Mouse (Mus musculus) ES-E14 (cell line): Measurements from ENCODE around the gene Gm28308. TPM values are rescaled to one million over a fixed set of nuclear protein-coding genes. Genes with fewer than 3 reads are reported as not detected.

Experiments
- DNase-seq: peaks from one replicate; pipeline ENCODE4 v3.0.0-alpha.2; 2013; ENCODE audit warnings: low read depth, low spot score
- H3K27ac ChIP-seq: 2 replicates; pipeline ENCODE4 v1.5.1; 2012; ENCODE audit warnings: low read depth, mild to moderate bottlenecking, low read length, moderate library complexity, mixed read lengths; ENCODE audit not compliant: poor library complexity, insufficient read depth, severe bottlenecking
- H3K36me3 ChIP-seq: 2 replicates; pipeline ENCODE4 v1.6.1; 2012; ENCODE audit warnings: mild to moderate bottlenecking, low read length, moderate library complexity, mixed read lengths; ENCODE audit not compliant: control insufficient read depth, poor library complexity, insufficient read depth, severe bottlenecking
- H3K4me1 ChIP-seq, 2 experiments: fragments of 150-350 bp in 1 of 2; sonication (generic) in 1 of 2; 2 replicates each; pipeline ENCODE4 v1.6.1; 2012; ENCODE audit warnings: low read length in 2 of 2, mild to moderate bottlenecking in 1 of 2, mixed read lengths in 1 of 2; ENCODE audit not compliant: control insufficient read depth in 2 of 2, insufficient read depth in 2 of 2, poor library complexity in 1 of 2
- H3K4me3 ChIP-seq, 2 experiments: fragments of 150-350 bp in 1 of 2; sonication (generic) in 1 of 2; 2 replicates each; pipeline ENCODE4 v1.5.1; 2012; ENCODE audit warnings: low read length in 2 of 2, low read depth in 1 of 2, mild to moderate bottlenecking in 1 of 2, mixed read lengths in 1 of 2; ENCODE audit not compliant: insufficient read depth in 1 of 2, poor library complexity in 1 of 2, severe bottlenecking in 1 of 2
- H3K9ac ChIP-seq: 2 replicates; pipeline ENCODE4 v1.6.1; 2012; ENCODE audit warnings: low read depth, mild to moderate bottlenecking, low read length, mixed read lengths; ENCODE audit not compliant: poor library complexity, insufficient read depth, severe bottlenecking
- H3K9me3 ChIP-seq: fragments of 150-350 bp; sonication (generic); 2 replicates; pipeline ENCODE4 v1.6.1; 2012; ENCODE audit warnings: low read depth, mild to moderate bottlenecking, low read length; ENCODE audit not compliant: control insufficient read depth, insufficient read depth
- CHD2 ChIP-seq: IDR thresholded peaks from 2 replicates; pipeline ENCODE4 v1.6.1; 2014; ENCODE audit warnings: mild to moderate bottlenecking, low read depth, low read length, inconsistent platforms
- HCFC1 ChIP-seq: IDR thresholded peaks from 2 replicates; pipeline ENCODE4 v1.6.1; 2012; ENCODE audit warnings: low read length, inconsistent platforms, borderline replicate concordance; ENCODE audit not compliant: insufficient read depth
- MAFK ChIP-seq: IDR thresholded peaks from 2 replicates; pipeline ENCODE4 v1.6.1; 2014; ENCODE audit warnings: mild to moderate bottlenecking, low read depth, low read length, inconsistent platforms; ENCODE audit not compliant: insufficient read depth
- ZC3H11A ChIP-seq: IDR thresholded peaks from 2 replicates; pipeline ENCODE4 v1.6.1; 2012; ENCODE audit warnings: low read depth, mild to moderate bottlenecking, inconsistent platforms, low read length, borderline replicate concordance
- ZNF384 ChIP-seq: IDR thresholded peaks from 2 replicates; pipeline ENCODE4 v1.6.1; 2012; ENCODE audit warnings: low read depth, low read length, inconsistent platforms
- in situ Hi-C, 2 experiments: fragments of 600-800 bp; cut with MboI; formaldehyde crosslinking; loops; one replicate each; pipeline ENCODE4 v1.15.1; 2025; ENCODE audit warnings: low sequenced_read_pairs in 2 of 2, inconsistent platforms in 1 of 2; ENCODE audit not compliant: unreplicated experiment in 2 of 2
- total RNA-seq: library from RNA; depleted of rRNA; stranded (reverse); fragments of 300-350 nt; gene quantifications from 2 replicates; pipeline ENCODE4 v1.2.3, GENCODE M21; 2012

Gene Gm28308
- total RNA-seq, 1 experiment, result 0.31 TPM

GRCm38 (mm10) chr6:52244471-52245039, 31.4 kb upstream of the Gm28308 start:
- in situ Hi-C loops, result no loop called here

DNA sequence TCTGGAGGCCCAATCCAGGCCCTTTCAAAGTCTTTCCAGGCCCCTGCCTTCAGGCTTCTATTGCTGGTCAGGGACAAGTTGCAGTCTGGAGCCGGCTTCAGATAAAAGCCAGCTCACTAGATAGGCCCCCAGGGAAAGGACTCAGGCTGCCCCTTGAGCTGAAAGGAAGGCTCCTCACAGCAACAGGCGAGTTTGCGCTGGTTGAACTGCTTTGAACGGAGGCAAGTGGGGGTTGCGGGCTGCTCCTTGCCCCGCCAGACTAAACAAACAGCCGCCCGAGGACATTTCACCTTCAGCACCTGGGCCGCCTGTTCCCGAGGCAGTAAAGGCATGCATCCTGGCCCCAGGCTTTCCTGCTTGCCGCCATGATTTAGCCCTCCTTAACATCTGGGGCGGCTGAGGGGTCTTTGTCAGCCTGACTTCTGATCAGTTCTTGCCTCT, 30.6 kb upstream of the Gm28308 start:
- Histone ChIP-seq H3K9ac (no peak overlapping the region), H3K4me1 (peaks cover 0 to 6% of the 10 kb centered on the region in 2 experiments; a peak in 2 of 4 replicates), H3K4me3 (no peak overlapping the region), H3K27ac (no peak overlapping the region), H3K36me3 (no peaks in the 10 kb centered on the region), H3K9me3 (no peaks in the 10 kb centered on the region)
- DNase-seq, result no peak
- in situ Hi-C loops, result no loop called here
- TF ChIP-seq ZNF384 (no peak), CHD2 (no peak), HCFC1 (no peak), MAFK (no peak), ZC3H11A (no peak)

More at GRCm38 (mm10) chr6:52244471-52245039, 31.4 kb upstream of the Gm28308 start:
- H3K36me3 ChIP-seq, result no peaks in the 10 kb centered on the region
- H3K9ac ChIP-seq, result no peak overlapping the region
- peaks cover 0 to 6% of the 10 kb centered on the region in 2 experiments; a peak in 2 of 4 replicates for H3K4me1 ChIP-seq
- TF ChIP-seq MAFK (no peak), ZC3H11A (no peak), HCFC1 (no peak), ZNF384 (no peak), CHD2 (no peak)
- H3K9me3 ChIP-seq, result no peaks in the 10 kb centered on the region
- no peak for DNase-seq
- no peak overlapping the region for H3K27ac ChIP-seq
- H3K4me3 ChIP-seq, result no peak overlapping the region; a peak in 1 of 4 replicates

DNA sequence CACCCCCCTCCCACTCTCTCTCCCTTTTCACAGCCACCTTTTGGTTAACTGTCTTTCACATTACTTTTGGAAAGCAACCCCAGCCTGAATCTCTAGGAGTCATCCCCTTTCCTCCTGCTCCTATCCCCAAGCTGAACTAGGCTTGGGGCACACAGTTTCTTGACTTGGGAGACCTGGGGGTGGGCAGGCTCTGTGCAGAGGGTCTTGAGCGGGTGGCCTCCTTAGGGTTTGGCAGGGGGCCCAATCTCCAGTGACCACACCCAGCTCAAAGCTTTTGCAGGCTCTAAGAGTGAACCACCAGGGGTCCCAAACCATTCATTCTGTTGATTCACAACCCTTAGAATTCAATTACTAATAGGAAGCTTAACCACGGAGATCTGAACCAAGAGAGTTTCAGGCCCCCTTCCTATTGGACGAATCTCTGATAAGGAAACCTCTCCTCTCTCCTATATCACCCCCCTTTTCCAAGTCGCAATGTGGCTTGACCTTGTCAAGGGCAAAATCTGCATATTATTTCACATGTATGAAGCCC, 29.7 kb upstream of the Gm28308 start:
- no peak overlapping the region for H3K9ac ChIP-seq
- in situ Hi-C loops, result no loop called here
- H3K4me3 ChIP-seq, result no peak overlapping the region
- TF ChIP-seq CHD2 (no peak), HCFC1 (no peak), ZC3H11A (no peak), MAFK (no peak), ZNF384 (no peak)
- DNase-seq, result no peak
- no peaks in the 10 kb centered on the region for H3K36me3 ChIP-seq
- H3K9me3 ChIP-seq, result no peaks in the 10 kb centered on the region
- no peak overlapping the region for H3K27ac ChIP-seq
- peaks cover 0 to 6% of the 10 kb centered on the region in 2 experiments; a peak in 2 of 4 replicates for H3K4me1 ChIP-seq

DNA sequence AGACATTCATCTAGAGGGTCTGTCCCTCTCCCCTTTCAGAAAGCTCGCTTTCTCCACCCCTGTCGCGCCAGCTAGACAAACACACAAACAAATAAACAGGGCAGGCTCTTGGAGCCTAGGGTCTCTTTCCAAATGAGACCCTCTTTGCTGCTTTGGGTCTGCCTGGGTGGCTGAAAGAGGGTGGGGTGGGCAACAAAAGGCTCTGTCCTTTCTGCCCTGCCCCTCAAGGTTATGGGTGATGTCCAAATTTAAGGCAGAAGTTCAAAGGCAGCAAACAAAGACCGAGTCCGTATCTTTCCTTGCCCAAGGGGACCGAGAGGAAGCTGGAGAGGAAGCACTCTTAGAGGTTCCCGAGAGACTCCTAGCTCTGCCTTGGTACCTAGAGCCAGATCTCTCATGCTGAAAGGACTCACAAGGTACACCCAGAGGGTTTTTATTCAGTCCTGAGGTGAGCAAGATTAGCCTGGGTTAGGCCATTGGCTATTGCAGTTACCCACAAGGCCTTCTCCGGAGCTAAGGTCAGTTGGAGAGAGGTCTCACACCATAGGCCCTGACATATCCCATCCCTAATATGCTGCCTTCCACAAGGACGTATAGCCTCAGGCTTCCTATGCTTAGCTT, 28.0 kb upstream of the Gm28308 start:
- no peaks in the 10 kb centered on the region for H3K36me3 ChIP-seq
- no peak overlapping the region for H3K27ac ChIP-seq
- in situ Hi-C loops, result no loop called here
- H3K4me3 ChIP-seq, result no peak overlapping the region
- H3K4me1 ChIP-seq, result peaks cover 0 to 6% of the 10 kb centered on the region in 2 experiments; a peak in 2 of 4 replicates
- no peaks in the 10 kb centered on the region for H3K9me3 ChIP-seq
- no peak for TF ChIP-seq ZC3H11A
- TF ChIP-seq HCFC1, result no peak
- no peak for TF ChIP-seq CHD2
- no peak for TF ChIP-seq MAFK
- TF ChIP-seq ZNF384, result no peak
- H3K9ac ChIP-seq, result no peak overlapping the region
- no peak for DNase-seq
